Mouse (Mus musculus): Measurements from ENCODE around the gene Rtkn2. TPM values are rescaled to one million over a fixed set of nuclear protein-coding genes. Genes with fewer than 3 reads are reported as not detected.

Gene Rtkn2
- polyA plus RNA-seq, 1 experiment from 2014 or later = 2.0 TPM

GRCm38 (mm10) chr10:68089435-68090196 lies 110.2 kb downstream of the Rtkn2 start:
- no peak overlapping the region for H3K4me3 ChIP-seq (ENCODE audit: low read depth, low read length)
- H3K9ac ChIP-seq (replicated peaks; ENCODE audit: low read depth, low read length) = no peak overlapping the region
- no peaks in the 10 kb centered on the region for H3K4me1 ChIP-seq (ENCODE audit: control insufficient read depth, insufficient read depth, low read length)
- ATAC-seq (ENCODE audit: low read depth) = no peak
- H3K9me3 ChIP-seq (ENCODE audit: control insufficient read depth, low read length) = no peaks in the 10 kb centered on the region
- no peak overlapping the region for H3K4me2 ChIP-seq (ENCODE audit: low read depth, low read length)
- H3K27ac ChIP-seq (ENCODE audit: low read depth, low read length) = no peak overlapping the region
- H3K36me3 ChIP-seq (ENCODE audit: control insufficient read depth, insufficient read depth, low read length) = no peaks in the 10 kb centered on the region
- no peaks in the 10 kb centered on the region for H3K27me3 ChIP-seq (ENCODE audit: control insufficient read depth, insufficient read depth, low read length)
- 72% methylated on average over 15 of the region's 15 CpGs for WGBS

DNA sequence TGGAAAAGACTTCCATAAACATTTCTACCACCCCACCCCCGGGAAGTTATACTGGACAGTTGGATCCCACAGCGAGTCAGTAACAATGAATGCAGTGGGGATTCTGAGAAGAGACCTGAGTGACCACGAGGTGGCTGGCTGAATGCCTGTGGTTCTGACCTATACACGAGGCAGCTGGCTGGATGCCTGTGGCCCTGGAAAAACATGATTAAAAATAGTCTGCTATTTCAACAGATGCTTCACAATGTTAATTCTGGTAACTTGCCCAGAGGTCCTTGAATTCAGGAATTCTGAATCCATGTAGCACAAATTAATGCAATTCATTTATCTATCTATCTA lies 110.8 kb downstream of the Rtkn2 start:
- 78% methylated on average over 4 of the region's 4 CpGs for WGBS

GRCm38 (mm10) chr10:68090544-68090943 lies 111.2 kb downstream of the Rtkn2 start:
- H3K9me3 ChIP-seq (ENCODE audit: control insufficient read depth, low read length) = no peaks in the 10 kb centered on the region
- 74% methylated on average over 3 of the region's 3 CpGs for WGBS
- H3K4me1 ChIP-seq (ENCODE audit: control insufficient read depth, insufficient read depth, low read length) = no peaks in the 10 kb centered on the region
- no peak overlapping the region for H3K4me3 ChIP-seq (ENCODE audit: low read depth, low read length)
- ATAC-seq (ENCODE audit: low read depth) = no peak
- no peak overlapping the region for H3K4me2 ChIP-seq (ENCODE audit: low read depth, low read length)
- H3K27ac ChIP-seq (ENCODE audit: low read depth, low read length) = no peak overlapping the region
- no peaks in the 10 kb centered on the region for H3K36me3 ChIP-seq (ENCODE audit: control insufficient read depth, insufficient read depth, low read length)
- no peak overlapping the region for H3K9ac ChIP-seq (replicated peaks; ENCODE audit: low read depth, low read length)
- H3K27me3 ChIP-seq (ENCODE audit: control insufficient read depth, insufficient read depth, low read length) = no peaks in the 10 kb centered on the region

More for the DNA sequence above, 110.8 kb downstream of the Rtkn2 start:
- no peaks in the 10 kb centered on the region for H3K9me3 ChIP-seq (ENCODE audit: control insufficient read depth, low read length)
- H3K27me3 ChIP-seq (ENCODE audit: control insufficient read depth, insufficient read depth, low read length) = no peaks in the 10 kb centered on the region
- no peaks in the 10 kb centered on the region for H3K36me3 ChIP-seq (ENCODE audit: control insufficient read depth, insufficient read depth, low read length)
- H3K4me1 ChIP-seq (ENCODE audit: control insufficient read depth, insufficient read depth, low read length) = no peaks in the 10 kb centered on the region
- ATAC-seq (ENCODE audit: low read depth) = no peak
- no peak overlapping the region for H3K27ac ChIP-seq (ENCODE audit: low read depth, low read length)
- H3K4me3 ChIP-seq (ENCODE audit: low read depth, low read length) = no peak overlapping the region
- no peak overlapping the region for H3K4me2 ChIP-seq (ENCODE audit: low read depth, low read length)
- no peak overlapping the region for H3K9ac ChIP-seq (replicated peaks; ENCODE audit: low read depth, low read length)

DNA sequence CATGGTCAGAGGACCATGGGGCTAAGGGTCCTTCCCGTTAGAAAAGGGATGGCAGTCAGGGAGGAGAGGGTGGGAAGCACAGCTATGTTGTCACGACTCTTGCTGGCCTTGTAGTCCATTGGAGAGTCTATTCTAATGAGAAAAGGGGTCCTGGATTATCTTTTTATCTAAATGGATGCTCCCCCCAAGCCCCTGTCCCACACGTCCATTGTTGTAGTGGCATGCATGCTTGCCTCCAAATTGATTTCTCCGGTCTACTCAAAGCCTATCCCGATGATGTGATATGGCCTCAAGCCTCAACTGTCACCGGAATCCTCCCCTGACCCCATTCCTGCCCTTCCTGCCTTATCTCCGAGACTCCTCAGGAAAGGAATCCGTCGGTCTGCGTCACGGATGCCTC lies 111.6 kb downstream of the Rtkn2 start:
- 93% methylated on average over 11 of the region's 11 CpGs for WGBS

GRCm38 (mm10) chr10:68091840-68092239 lies 112.5 kb downstream of the Rtkn2 start:
- H3K9ac ChIP-seq (replicated peaks; ENCODE audit: low read depth, low read length) = no peak overlapping the region
- no peaks in the 10 kb centered on the region for H3K4me1 ChIP-seq (ENCODE audit: control insufficient read depth, insufficient read depth, low read length)
- H3K36me3 ChIP-seq (ENCODE audit: control insufficient read depth, insufficient read depth, low read length) = peaks cover 5% of the 10 kb centered on the region; the same call in 1 of the 2 replicates
- H3K4me2 ChIP-seq (ENCODE audit: low read depth, low read length) = no peak overlapping the region
- no peaks in the 10 kb centered on the region for H3K27me3 ChIP-seq (ENCODE audit: control insufficient read depth, insufficient read depth, low read length)
- no peak overlapping the region for H3K27ac ChIP-seq (ENCODE audit: low read depth, low read length)
- WGBS = 86% methylated on average over 4 of the region's 4 CpGs
- H3K9me3 ChIP-seq (ENCODE audit: control insufficient read depth, low read length) = no peaks in the 10 kb centered on the region
- ATAC-seq (ENCODE audit: low read depth) = no peak
- H3K4me3 ChIP-seq (ENCODE audit: low read depth, low read length) = no peak overlapping the region

More for the DNA sequence above, 111.6 kb downstream of the Rtkn2 start:
- Histone ChIP-seq H3K4me1 (ENCODE audit: control insufficient read depth, insufficient read depth, low read length) (no peaks in the 10 kb centered on the region), H3K36me3 (ENCODE audit: control insufficient read depth, insufficient read depth, low read length) (no peaks in the 10 kb centered on the region; the same call in 1 of the 2 replicates), H3K9ac (replicated peaks; ENCODE audit: low read depth, low read length) (no peak overlapping the region), H3K27ac (ENCODE audit: low read depth, low read length) (no peak overlapping the region), H3K4me3 (ENCODE audit: low read depth, low read length) (no peak overlapping the region), H3K4me2 (ENCODE audit: low read depth, low read length) (no peak overlapping the region), H3K9me3 (ENCODE audit: control insufficient read depth, low read length) (no peaks in the 10 kb centered on the region), H3K27me3 (ENCODE audit: control insufficient read depth, insufficient read depth, low read length) (no peaks in the 10 kb centered on the region)
- no peak for ATAC-seq (ENCODE audit: low read depth)

DNA sequence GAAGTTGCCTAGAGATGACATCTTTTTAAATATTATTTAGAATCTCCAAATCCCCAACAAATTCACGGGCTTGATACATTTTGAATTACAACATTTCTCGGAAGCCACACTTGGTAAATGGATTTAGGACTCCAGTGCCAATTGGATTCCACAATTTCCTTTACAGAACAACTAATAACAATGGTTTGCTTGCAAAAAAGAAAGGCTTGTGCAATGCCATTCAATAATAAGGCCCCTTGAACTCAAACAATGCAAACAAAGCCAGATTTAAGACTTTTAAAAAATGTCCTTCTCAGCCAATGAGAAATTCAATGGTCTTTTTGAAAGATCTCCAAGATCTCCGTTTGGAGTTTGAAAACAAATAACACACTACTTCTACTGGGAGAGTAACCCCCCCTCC lies 114.1 kb downstream of the Rtkn2 start:
- Histone ChIP-seq H3K27ac (ENCODE audit: low read depth, low read length) (no peak overlapping the region), H3K4me1 (ENCODE audit: control insufficient read depth, insufficient read depth, low read length) (no peaks in the 10 kb centered on the region), H3K36me3 (ENCODE audit: control insufficient read depth, insufficient read depth, low read length) (peaks cover 10% of the 10 kb centered on the region), H3K9me3 (ENCODE audit: control insufficient read depth, low read length) (no peaks in the 10 kb centered on the region), H3K4me3 (ENCODE audit: low read depth, low read length) (no peak overlapping the region), H3K27me3 (ENCODE audit: control insufficient read depth, insufficient read depth, low read length) (no peaks in the 10 kb centered on the region), H3K9ac (replicated peaks; ENCODE audit: low read depth, low read length) (no peak overlapping the region), H3K4me2 (ENCODE audit: low read depth, low read length) (no peak overlapping the region)
- no peak for ATAC-seq (ENCODE audit: low read depth)
- 76% methylated on average over 3 of the region's 3 CpGs for WGBS

DNA sequence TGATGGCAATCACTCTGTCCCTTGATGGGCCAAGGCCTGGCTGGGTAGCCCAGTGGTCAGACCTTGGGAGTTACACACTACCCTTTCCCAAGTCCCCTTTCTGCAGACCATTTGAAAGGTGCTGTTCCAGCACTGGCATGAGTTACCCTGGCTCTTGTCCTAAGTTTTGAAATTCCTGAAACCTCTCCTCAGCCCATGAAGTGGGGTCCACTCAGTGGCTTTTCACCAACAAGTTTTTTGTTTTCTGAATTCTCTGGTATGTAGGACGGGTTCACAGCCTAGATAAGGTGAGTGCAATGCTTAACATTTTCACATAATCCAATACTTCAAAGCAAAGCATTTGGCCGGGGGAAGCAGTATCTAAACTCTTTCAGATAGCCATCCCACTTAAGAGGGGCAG lies 115.8 kb downstream of the Rtkn2 start:
- peaks cover 10% of the 10 kb centered on the region for H3K36me3 ChIP-seq (ENCODE audit: control insufficient read depth, insufficient read depth, low read length)
- H3K27me3 ChIP-seq (ENCODE audit: control insufficient read depth, insufficient read depth, low read length) = no peaks in the 10 kb centered on the region
- H3K4me3 ChIP-seq (ENCODE audit: low read depth, low read length) = no peak overlapping the region
- 84% methylated on average over 2 of the region's 2 CpGs for WGBS
- H3K4me1 ChIP-seq (ENCODE audit: control insufficient read depth, insufficient read depth, low read length) = no peaks in the 10 kb centered on the region
- ATAC-seq (ENCODE audit: low read depth) = no peak
- no peak overlapping the region for H3K27ac ChIP-seq (ENCODE audit: low read depth, low read length)
- H3K9me3 ChIP-seq (ENCODE audit: control insufficient read depth, low read length) = no peaks in the 10 kb centered on the region
- no peak overlapping the region for H3K4me2 ChIP-seq (ENCODE audit: low read depth, low read length)
- no peak overlapping the region for H3K9ac ChIP-seq (replicated peaks; ENCODE audit: low read depth, low read length)

DNA sequence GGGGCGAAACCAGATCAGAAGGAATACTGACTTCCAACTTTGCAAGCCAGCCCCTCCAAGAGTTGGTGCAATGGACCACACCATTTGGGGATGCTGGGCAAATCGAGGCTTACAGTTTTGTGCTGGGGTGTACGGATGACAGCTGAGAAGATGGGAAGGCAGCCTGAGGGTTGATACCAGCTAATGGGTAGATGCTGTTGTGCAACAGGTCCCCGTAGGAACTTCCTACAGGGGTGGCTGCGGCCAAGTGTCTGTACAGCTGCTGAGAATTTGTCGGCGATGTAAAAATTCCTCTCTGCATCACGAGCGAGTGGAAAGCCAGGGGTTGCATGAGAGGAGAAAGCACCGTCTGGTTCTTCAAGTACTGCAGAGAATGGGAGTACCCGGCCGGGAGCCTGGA lies 117.0 kb downstream of the Rtkn2 start:
- 97% methylated on average over 12 of the region's 12 CpGs for WGBS

DNA sequence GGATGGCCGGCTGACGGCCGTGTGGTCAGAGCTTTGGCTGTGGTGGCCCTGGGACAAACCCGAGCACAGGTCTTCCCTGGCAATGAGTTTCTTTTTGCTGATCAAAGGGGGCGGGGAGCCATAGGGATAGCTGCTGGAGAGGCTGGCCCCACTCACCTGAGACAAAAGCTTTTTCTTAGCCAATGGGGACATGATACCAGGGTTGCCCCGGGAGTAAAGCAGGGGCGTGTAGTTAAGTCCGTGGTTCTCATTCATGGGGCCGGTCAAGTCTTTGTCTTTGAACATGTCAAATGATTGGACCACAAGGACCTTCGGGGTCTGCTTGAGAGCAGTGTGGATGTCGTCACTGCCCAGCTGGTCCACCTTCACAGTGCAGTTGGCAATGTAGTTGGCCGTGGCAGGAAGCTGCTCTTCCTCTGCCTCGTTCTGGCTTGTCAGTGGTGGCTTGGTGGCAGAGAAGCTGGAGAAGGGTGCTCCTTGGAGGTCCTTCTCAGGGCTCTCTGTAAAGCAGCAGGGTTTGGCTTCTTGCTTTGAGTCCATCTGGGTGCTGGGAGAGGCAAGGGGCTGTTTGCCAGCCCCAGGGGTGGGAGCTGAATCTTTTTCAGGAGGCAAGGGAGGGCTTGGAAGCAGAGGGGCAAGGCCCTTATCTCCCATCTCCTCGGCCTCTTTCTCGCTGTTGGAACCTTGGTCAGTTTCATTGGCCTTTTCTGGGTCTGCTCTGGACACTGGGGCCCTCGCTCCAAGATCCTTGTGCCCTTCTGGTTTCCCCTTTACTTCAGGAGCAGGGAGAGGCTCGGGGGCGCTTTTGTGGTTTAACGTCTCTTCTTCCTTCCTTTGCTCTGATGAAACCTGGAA lies 118.7 kb downstream of the Rtkn2 start:
- 92% methylated on average over 19 of the region's 19 CpGs for WGBS
- Histone ChIP-seq H3K9ac (replicated peaks; ENCODE audit: low read depth, low read length) (no peak overlapping the region), H3K9me3 (ENCODE audit: control insufficient read depth, low read length) (no peaks in the 10 kb centered on the region), H3K36me3 (ENCODE audit: control insufficient read depth, insufficient read depth, low read length) (peaks cover 10% of the 10 kb centered on the region), H3K4me3 (ENCODE audit: low read depth, low read length) (no peak overlapping the region), H3K4me2 (ENCODE audit: low read depth, low read length) (no peak overlapping the region), H3K27me3 (ENCODE audit: control insufficient read depth, insufficient read depth, low read length) (no peaks in the 10 kb centered on the region), H3K4me1 (ENCODE audit: control insufficient read depth, insufficient read depth, low read length) (no peaks in the 10 kb centered on the region), H3K27ac (ENCODE audit: low read depth, low read length) (no peak overlapping the region)
- ATAC-seq (ENCODE audit: low read depth) = no peak

More for the DNA sequence above, 117.0 kb downstream of the Rtkn2 start:
- ATAC-seq (ENCODE audit: low read depth) = no peak
- H3K9ac ChIP-seq (replicated peaks; ENCODE audit: low read depth, low read length) = no peak overlapping the region
- H3K36me3 ChIP-seq (ENCODE audit: control insufficient read depth, insufficient read depth, low read length) = peaks cover 10% of the 10 kb centered on the region
- H3K4me1 ChIP-seq (ENCODE audit: control insufficient read depth, insufficient read depth, low read length) = no peaks in the 10 kb centered on the region
- H3K27me3 ChIP-seq (ENCODE audit: control insufficient read depth, insufficient read depth, low read length) = no peaks in the 10 kb centered on the region
- no peak overlapping the region for H3K4me2 ChIP-seq (ENCODE audit: low read depth, low read length)
- no peak overlapping the region for H3K27ac ChIP-seq (ENCODE audit: low read depth, low read length)
- H3K4me3 ChIP-seq (ENCODE audit: low read depth, low read length) = no peak overlapping the region
- H3K9me3 ChIP-seq (ENCODE audit: control insufficient read depth, low read length) = no peaks in the 10 kb centered on the region

Measured in neural tube, embryonic 14.5 days (tissue).